Mouse (Mus musculus) frontal cortex, postnatal 36 days (tissue): Measurements from ENCODE around the gene Tex2.
A peak's percentile ranks its signal among the peaks of the same experiment; 100 is the strongest.

Source experiments
- DNase-seq, 2 experiments: peaks; one replicate each; pipeline ENCODE4 v3.0.0; 2022; ENCODE audit warnings: low spot score in 2 of 2

Gene Tex2

GRCm38 (mm10) chr11:106544133-106544532 is 69.1 kb downstream of the Tex2 start:
- DNase-seq: no peak

GRCm38 (mm10) chr11:106543006-106543405 is 70.2 kb downstream of the Tex2 start:
- no peak for DNase-seq

GRCm38 (mm10) chr11:106542385-106542784 is 70.8 kb downstream of the Tex2 start:
- no peak for DNase-seq

GRCm38 (mm10) chr11:106540506-106541268 is 72.5 kb downstream of the Tex2 start:
- no peak for DNase-seq

GRCm38 (mm10) chr11:106536253-106536912 is 76.8 kb downstream of the Tex2 start:
- peak; percentile 27 to 28 for DNase-seq

GRCm38 (mm10) chr11:106535660-106536252 is 77.5 kb downstream of the Tex2 start:
- no peak for DNase-seq

- no peak for DNase-seq
These were observed 80.9 kb downstream of the Tex2 start for GRCm38 (mm10) chr11:106532248-106532790.

GRCm38 (mm10) chr11:106529786-106530185 is 83.4 kb downstream of the Tex2 start:
- no peak for DNase-seq

- DNase-seq: no peak
These were observed 84.1 kb downstream of the Tex2 start for GRCm38 (mm10) chr11:106529113-106529512.

GRCm38 (mm10) chr11:106527926-106528325 is 85.3 kb downstream of the Tex2 start:
- DNase-seq: no peak

- no peak for DNase-seq
These were observed 85.9 kb downstream of the Tex2 start for GRCm38 (mm10) chr11:106527147-106527821.

- no peak for DNase-seq
These were observed 90.7 kb downstream of the Tex2 start for GRCm38 (mm10) chr11:106522538-106522937.

- DNase-seq: no peak
These were observed 91.6 kb downstream of the Tex2 start for GRCm38 (mm10) chr11:106521612-106522011.

GRCm38 (mm10) chr11:106520404-106520803 is 92.8 kb downstream of the Tex2 start:
- no peak for DNase-seq

GRCm38 (mm10) chr11:106519519-106519918 is 93.7 kb downstream of the Tex2 start:
- DNase-seq: no peak

- DNase-seq: no peak
These were observed 94.8 kb downstream of the Tex2 start for GRCm38 (mm10) chr11:106518391-106518790.

- DNase-seq: peak; percentile 26
These were observed 98.0 kb downstream of the Tex2 start for GRCm38 (mm10) chr11:106515079-106515745.

- no peak for DNase-seq
These were observed 98.8 kb downstream of the Tex2 start for GRCm38 (mm10) chr11:106514446-106514845.

GRCm38 (mm10) chr11:106513166-106513565 is 100.1 kb downstream of the Tex2 start:
- peak in 1 of 2 experiments; percentile 61 for DNase-seq

GRCm38 (mm10) chr11:106512006-106512390 is 101.2 kb downstream of the Tex2 start:
- no peak for DNase-seq

GRCm38 (mm10) chr11:106511236-106512005 is 101.8 kb downstream of the Tex2 start:
- no peak for DNase-seq
